Mouse (Mus musculus) splenic B cell, adult 2 months (primary cell): ENCODE measurements at regions not wholly inside any gene's neighbourhood (a gene's known extent, or its start where the extent isn't known, plus 50 kb on each side); places are given as distances from the start of the nearest gene placed in this dataset.

Experiments used
- DNase-seq: peaks from one replicate; pipeline ENCODE4 v3.0.0-alpha.2; 2011; ENCODE audit warnings: low read depth, low spot score
- H3K27me3 ChIP-seq: 2 replicates; pipeline ENCODE4 v1.6.1; 2012; ENCODE audit warnings: mild to moderate bottlenecking, low read length, moderate library complexity, mixed read lengths; ENCODE audit not compliant: control insufficient read depth, poor library complexity, insufficient read depth, severe bottlenecking
- H3K36me3 ChIP-seq: 2 replicates; pipeline ENCODE4 v1.6.1; 2012; ENCODE audit warnings: mild to moderate bottlenecking, low read length, moderate library complexity, mixed read lengths; ENCODE audit not compliant: control insufficient read depth, poor library complexity, insufficient read depth, severe bottlenecking

DNA sequence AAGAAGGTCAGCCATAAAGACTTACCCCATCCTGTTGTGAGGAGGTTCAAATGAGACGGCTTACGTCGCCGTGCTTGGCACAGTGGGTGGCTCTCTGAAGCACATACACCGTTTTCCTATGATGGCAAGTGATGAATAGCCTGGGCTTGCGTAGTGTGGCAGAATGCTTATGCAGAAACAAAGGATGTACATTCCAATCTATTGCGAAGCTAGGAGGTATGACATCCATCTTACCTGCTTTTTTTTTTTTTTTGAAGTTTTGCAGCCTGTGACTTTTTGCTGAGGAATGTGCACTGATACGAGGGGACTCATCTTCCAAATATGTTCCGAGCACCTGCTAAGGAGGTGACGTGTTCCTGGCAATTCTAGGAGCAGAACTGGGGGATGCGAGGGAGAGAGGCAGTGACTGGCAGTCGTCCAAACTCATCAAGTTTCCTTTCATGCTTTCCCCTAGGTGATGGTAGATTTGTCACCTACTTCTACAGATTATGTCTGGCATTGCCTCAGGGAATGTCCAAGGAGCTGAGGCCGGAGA is 61.1 kb upstream of the Smndc1 start:
- Histone ChIP-seq H3K36me3 (peaks cover 1% of the 10 kb centered on the region; the same call in 1 of the 2 replicates), H3K27me3 (no peaks in the 10 kb centered on the region)
- DNase-seq, result no peak

- no peak for DNase-seq
- peaks cover 1% of the 10 kb centered on the region; the same call in 1 of the 2 replicates for H3K36me3 ChIP-seq
- H3K27me3 ChIP-seq, result no peaks in the 10 kb centered on the region
Measured at GRCm38 (mm10) chr19:53450624-53451387, 60.4 kb upstream of the Smndc1 start.

- Histone ChIP-seq H3K27me3 (no peaks in the 10 kb centered on the region), H3K36me3 (no peaks in the 10 kb centered on the region; the same call in 1 of the 2 replicates)
- DNase-seq, result no peak
Measured at GRCm38 (mm10) chr19:53449137-53449783, 58.9 kb upstream of the Smndc1 start.

GRCm38 (mm10) chr19:53448206-53448605 is 57.8 kb upstream of the Smndc1 start:
- Histone ChIP-seq H3K36me3 (no peaks in the 10 kb centered on the region; the same call in 1 of the 2 replicates), H3K27me3 (no peaks in the 10 kb centered on the region)
- DNase-seq, result no peak

- no peaks in the 10 kb centered on the region; the same call in 1 of the 2 replicates for H3K36me3 ChIP-seq
- no peaks in the 10 kb centered on the region for H3K27me3 ChIP-seq
- DNase-seq, result no peak
Measured at GRCm38 (mm10) chr19:53447754-53448153, 57.4 kb upstream of the Smndc1 start.

- no peaks in the 10 kb centered on the region for H3K27me3 ChIP-seq
- DNase-seq, result peak; percentile 72
- H3K36me3 ChIP-seq, result no peaks in the 10 kb centered on the region; the same call in 1 of the 2 replicates
Measured at GRCm38 (mm10) chr19:53446216-53446615, 55.8 kb upstream of the Smndc1 start.

DNA sequence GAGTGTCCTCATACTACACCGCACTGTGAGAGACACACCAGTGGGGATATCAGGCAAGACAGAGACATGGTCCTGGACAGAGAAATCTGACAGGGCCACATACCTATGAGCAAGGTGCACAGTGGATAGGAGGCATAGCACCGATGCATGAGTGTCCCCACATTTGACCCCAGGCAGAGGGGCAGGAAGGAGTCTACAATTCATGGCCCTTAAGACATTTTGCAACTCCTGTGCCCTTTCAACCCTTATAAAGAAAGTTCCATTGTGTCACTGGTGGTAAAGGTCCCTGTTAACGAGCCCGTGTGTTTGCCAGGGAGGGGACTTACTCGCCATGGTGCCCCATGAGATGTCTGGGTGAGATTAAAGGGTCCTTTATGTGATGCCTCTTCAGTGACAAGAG is 54.3 kb upstream of the Smndc1 start:
- no peak for DNase-seq
- H3K36me3 ChIP-seq, result no peaks in the 10 kb centered on the region; the same call in 1 of the 2 replicates
- no peaks in the 10 kb centered on the region for H3K27me3 ChIP-seq

DNA sequence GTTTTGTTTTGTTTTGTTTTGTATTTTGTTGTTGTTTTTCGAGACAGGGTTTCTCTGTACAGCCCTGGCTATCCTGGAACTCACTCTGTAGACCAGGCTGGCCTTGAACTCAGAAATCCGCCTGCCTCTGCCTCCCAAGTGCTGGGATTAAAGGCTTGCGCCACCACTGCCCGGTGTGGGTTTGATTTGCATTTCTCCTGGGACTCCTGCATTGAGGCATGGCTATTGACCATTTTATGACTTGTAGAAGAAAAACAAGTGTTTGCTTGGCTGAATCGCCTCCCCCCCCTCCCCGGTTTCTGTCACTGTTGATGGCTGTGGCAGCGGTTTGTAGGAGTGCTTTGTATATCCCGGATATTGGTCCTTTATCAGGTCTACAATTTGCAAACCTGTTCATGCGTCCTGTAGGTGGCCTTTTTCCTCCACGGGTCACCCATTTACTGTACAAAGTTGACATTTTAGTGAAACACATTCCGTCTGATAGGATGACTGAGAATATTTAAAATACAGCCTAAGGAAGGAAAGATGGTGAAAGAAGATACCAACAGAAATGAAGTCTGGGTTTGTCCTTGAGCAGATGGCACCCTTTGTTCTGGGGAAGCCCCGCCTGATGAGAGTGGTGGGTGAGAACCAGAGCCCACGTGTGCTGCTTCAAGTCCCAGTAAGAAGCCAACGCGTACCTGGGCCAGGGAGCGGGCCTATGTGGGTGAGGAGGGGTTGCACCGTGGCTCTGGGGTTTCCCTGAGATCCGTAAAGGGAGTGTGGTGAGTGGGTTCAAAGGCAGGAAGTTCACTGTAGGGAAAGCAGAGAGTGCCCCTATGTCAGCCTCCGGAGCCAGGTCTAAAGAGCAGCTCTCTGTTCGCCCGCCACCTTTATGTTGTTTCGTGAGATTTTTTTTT is 52.6 kb upstream of the Smndc1 start:
- Histone ChIP-seq H3K27me3 (no peaks in the 10 kb centered on the region), H3K36me3 (no peaks in the 10 kb centered on the region; the same call in 1 of the 2 replicates)
- peak; percentile 70 for DNase-seq

DNA sequence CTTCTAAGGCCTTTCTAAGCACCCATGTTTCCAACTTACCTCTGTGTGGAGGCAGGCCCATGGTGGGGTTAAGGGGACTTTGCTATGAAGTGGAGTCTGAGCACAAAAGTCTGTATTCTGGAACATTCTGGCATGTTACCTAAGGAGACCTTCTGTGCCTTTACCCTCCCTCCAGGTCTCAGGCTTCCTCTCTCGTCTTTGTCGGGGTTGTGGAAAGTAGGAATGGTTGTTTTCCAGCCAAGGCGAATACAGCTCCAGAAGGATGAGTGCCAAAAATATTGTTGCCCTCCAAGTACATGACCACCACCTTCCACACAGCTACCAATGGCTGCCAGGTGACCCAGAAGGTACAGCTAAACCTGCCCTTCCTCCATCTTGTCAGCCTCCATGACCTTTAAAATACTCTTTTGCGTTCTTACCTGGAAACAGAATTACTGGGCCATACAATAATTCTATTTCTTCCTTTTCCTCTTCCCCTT is 51.8 kb upstream of the Smndc1 start:
- DNase-seq, result peak; percentile 32
- no peaks in the 10 kb centered on the region; the same call in 1 of the 2 replicates for H3K36me3 ChIP-seq

DNA sequence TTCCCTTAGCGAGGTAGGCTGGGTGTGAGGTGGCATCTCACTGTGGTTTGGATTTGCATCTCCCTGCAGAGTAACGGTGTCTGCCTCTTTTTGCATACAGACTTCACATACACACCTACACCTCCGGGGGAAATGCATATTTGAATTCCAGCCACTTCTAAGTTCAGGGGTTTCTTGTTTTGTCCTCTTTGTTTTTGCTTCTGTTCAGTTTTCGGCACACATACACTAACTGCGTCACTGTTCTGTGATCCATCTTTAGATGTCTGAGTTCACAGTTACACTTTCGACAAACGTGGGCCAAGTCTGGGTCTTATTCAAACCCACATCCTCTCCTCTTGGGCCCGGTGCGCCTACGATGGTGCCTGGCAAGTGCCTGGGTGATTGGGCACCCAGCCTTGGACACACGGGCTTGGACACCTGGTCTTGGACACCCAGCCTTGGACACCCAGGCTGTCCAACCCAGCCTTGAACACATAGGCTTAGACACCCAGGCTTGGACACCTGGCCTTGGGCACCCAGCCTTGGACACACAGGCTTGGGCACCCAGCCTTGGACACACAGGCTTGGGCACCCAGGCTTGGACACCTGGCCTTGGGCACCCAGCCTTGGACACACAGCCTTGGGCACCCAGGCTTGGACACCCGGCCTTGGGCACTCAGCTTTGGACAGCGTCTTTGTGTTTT is 51.2 kb upstream of the Smndc1 start:
- peak; percentile 89 for DNase-seq
- H3K36me3 ChIP-seq, result no peaks in the 10 kb centered on the region; the same call in 1 of the 2 replicates

More for the DNA sequence above, 51.8 kb upstream of the Smndc1 start:
- no peaks in the 10 kb centered on the region for H3K27me3 ChIP-seq

DNA sequence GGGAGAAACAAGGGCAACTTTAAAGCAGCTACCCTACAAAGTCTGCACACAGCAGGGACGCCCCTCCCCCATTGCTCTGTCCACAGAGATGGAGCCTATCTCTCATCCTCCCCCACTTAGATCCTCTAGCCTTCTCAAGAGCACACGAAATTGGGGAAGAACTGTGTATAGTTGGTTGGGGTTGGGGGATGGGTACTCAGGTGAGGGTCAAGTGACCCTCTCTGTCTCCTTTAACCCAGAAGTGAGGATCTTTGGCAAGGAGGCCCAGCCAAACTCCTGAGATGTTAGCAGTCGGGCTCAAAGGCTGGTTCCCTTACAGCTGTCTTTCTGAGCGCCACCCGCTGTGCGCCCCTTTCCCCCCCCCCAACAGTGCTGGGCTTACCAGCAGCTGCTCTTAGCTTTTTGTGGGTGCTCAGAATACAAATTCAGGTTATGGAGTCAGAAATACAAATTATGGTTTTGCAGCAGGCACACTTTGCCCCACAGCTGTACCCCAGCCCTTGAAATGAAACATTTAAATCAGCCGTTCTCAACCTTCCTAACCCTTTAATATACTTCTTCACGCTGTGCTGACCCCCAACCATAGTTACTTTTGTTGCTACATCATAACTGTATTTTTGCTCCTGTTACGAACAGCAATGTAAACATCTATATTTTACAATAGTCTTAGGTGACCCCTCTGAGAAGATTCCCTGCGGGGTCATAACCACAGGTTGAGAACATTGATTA is 50.1 kb upstream of the Smndc1 start:
- no peaks in the 10 kb centered on the region for H3K27me3 ChIP-seq
- H3K36me3 ChIP-seq, result no peaks in the 10 kb centered on the region; the same call in 1 of the 2 replicates
- DNase-seq, result peak; percentile 55

More for the DNA sequence above, 51.2 kb upstream of the Smndc1 start:
- H3K27me3 ChIP-seq, result no peaks in the 10 kb centered on the region
